Mouse (Mus musculus) spleen, adult 2 months (tissue): ENCODE data around the gene Vipr2. TPM values are rescaled to one million over a fixed set of nuclear protein-coding genes. Genes with fewer than 3 reads are reported as not detected.

ENCODE experiments used
- DNase-seq, 2 experiments: peaks; one replicate each; pipeline versions ENCODE4 v3.0.0 to v3.0.0-alpha.2; 2012 to 2021; ENCODE audit warnings: low spot score in 2 of 2, low read depth in 1 of 2
- H3K27ac ChIP-seq: fragments of 200-500 bp; 2 replicates; pipeline ENCODE4 v1.5.1; 2012; ENCODE audit warnings: low read length, inconsistent platforms; ENCODE audit not compliant: insufficient read depth
- H3K27me3 ChIP-seq: fragments of 200-500 bp; 2 replicates; pipeline ENCODE4 v1.6.1; 2012; ENCODE audit warnings: mild to moderate bottlenecking, moderate library complexity, low read length, inconsistent platforms; ENCODE audit not compliant: control insufficient read depth, insufficient read depth
- H3K36me3 ChIP-seq: fragments of 200-500 bp; 2 replicates; pipeline ENCODE4 v1.6.1; 2012; ENCODE audit warnings: mild to moderate bottlenecking, low read length, inconsistent platforms; ENCODE audit not compliant: control insufficient read depth, insufficient read depth
- H3K4me1 ChIP-seq: fragments of 200-500 bp; 2 replicates; pipeline ENCODE4 v1.6.1; 2011; ENCODE audit warnings: inconsistent platforms; ENCODE audit not compliant: control insufficient read depth, insufficient read depth, insufficient read length
- H3K4me3 ChIP-seq: fragments of 200-500 bp; 2 replicates; pipeline ENCODE4 v1.5.1; 2011; ENCODE audit warnings: mild to moderate bottlenecking, inconsistent platforms; ENCODE audit not compliant: insufficient read depth, insufficient read length; ENCODE audit errors: extremely low read depth
- CTCF ChIP-seq: fragments of 200-500 bp; IDR thresholded peaks from 2 replicates; pipeline ENCODE4 v1.5.1; 2011; ENCODE audit warnings: mild to moderate bottlenecking, inconsistent platforms; ENCODE audit not compliant: insufficient read depth, insufficient read length, insufficient replicate concordance; ENCODE audit errors: extremely low read depth
- POLR2A ChIP-seq: fragments of 200-500 bp; IDR thresholded peaks from 2 replicates; pipeline ENCODE4 v1.6.1; 2011; ENCODE audit warnings: low read depth, low read length, inconsistent platforms
- WGBS: fragments of 180-500 bp; shearing (Covaris S2); methylation state at CpG from one replicate; pipeline ENCODE4 v1.1.7; 2018; 5-methylcytosine and 5-hydroxymethylcytosine counted together
- polyA plus RNA-seq: library from polyadenylated mRNA; depleted of rRNA; stranded (reverse); fragments of >200 nt; gene quantifications from 2 replicates; pipeline ENCODE4 v1.2.3, GENCODE M21; 2012

Vipr2 gene
- polyA plus RNA-seq, 1 experiment, result 0.22 TPM

GRCm38 (mm10) chr12:116049701-116050100 lies 27.8 kb upstream of the Vipr2 start:
- Histone ChIP-seq H3K4me1 (peaks cover 6% of the 10 kb centered on the region; the same call in 1 of the 2 replicates), H3K27ac (no peak overlapping the region), H3K4me3 (no peak overlapping the region), H3K36me3 (no peaks in the 10 kb centered on the region; the same call in 1 of the 2 replicates), H3K27me3 (no peaks in the 10 kb centered on the region)
- WGBS, result 48% methylated on average over 6 of the region's 6 CpGs
- TF ChIP-seq CTCF (peak; percentile 29; the same call in 1 of the 2 replicates), POLR2A (no peak)
- DNase-seq, result peak; percentile 12 to 40

- H3K4me1 ChIP-seq, result peaks cover 2% of the 10 kb centered on the region; the same call in 1 of the 2 replicates
- no peak overlapping the region for H3K27ac ChIP-seq
- 51% methylated on average over 8 of the region's 8 CpGs for WGBS
- H3K4me3 ChIP-seq, result no peak overlapping the region
- no peaks in the 10 kb centered on the region for H3K27me3 ChIP-seq
- TF ChIP-seq CTCF, result no peak
- no peak for TF ChIP-seq POLR2A
- peak in 1 of 2 experiments; percentile 55 for DNase-seq
- peaks cover 20% of the 10 kb centered on the region for H3K36me3 ChIP-seq
Observed at GRCm38 (mm10) chr12:116054342-116054741, 23.2 kb upstream of the Vipr2 start.

GRCm38 (mm10) chr12:116056112-116056511 lies 21.4 kb upstream of the Vipr2 start:
- Histone ChIP-seq H3K27ac (no peak overlapping the region), H3K36me3 (peaks cover 27% of the 10 kb centered on the region)
- 82% methylated on average over 3 of the region's 3 CpGs for WGBS

GRCm38 (mm10) chr12:116061561-116062193 lies 15.8 kb upstream of the Vipr2 start:
- no peak overlapping the region for H3K4me3 ChIP-seq
- WGBS, result 93% methylated on average over 5 of the region's 5 CpGs
- no peaks in the 10 kb centered on the region for H3K27me3 ChIP-seq
- H3K4me1 ChIP-seq, result no peaks in the 10 kb centered on the region
- TF ChIP-seq CTCF, result no peak
- no peak for TF ChIP-seq POLR2A
- DNase-seq, result no peak
- peaks cover 19% of the 10 kb centered on the region for H3K36me3 ChIP-seq
- no peak overlapping the region for H3K27ac ChIP-seq

More at GRCm38 (mm10) chr12:116056112-116056511, 21.4 kb upstream of the Vipr2 start:
- DNase-seq, result no peak
- H3K27me3 ChIP-seq, result no peaks in the 10 kb centered on the region
- no peak for TF ChIP-seq CTCF
- TF ChIP-seq POLR2A, result no peak
- H3K4me3 ChIP-seq, result no peak overlapping the region
- peaks cover 2% of the 10 kb centered on the region; the same call in 1 of the 2 replicates for H3K4me1 ChIP-seq

- Histone ChIP-seq H3K27me3 (no peaks in the 10 kb centered on the region), H3K4me1 (no peaks in the 10 kb centered on the region), H3K4me3 (no peak overlapping the region), H3K27ac (no peak overlapping the region), H3K36me3 (peaks cover 14% of the 10 kb centered on the region)
- WGBS, result 96% methylated on average over 2 of the region's 2 CpGs
- TF ChIP-seq POLR2A (no peak), CTCF (no peak)
- DNase-seq, result no peak
Observed at GRCm38 (mm10) chr12:116062194-116062583, 15.3 kb upstream of the Vipr2 start.

- Histone ChIP-seq H3K36me3 (peaks cover 14% of the 10 kb centered on the region), H3K27me3 (no peaks in the 10 kb centered on the region), H3K27ac (no peak overlapping the region), H3K4me3 (no peak overlapping the region), H3K4me1 (no peaks in the 10 kb centered on the region)
- no peak for DNase-seq
- TF ChIP-seq CTCF (no peak), POLR2A (no peak)
- WGBS, result 90% methylated on average over 4 of the region's 4 CpGs
Observed at GRCm38 (mm10) chr12:116063020-116063419, 14.5 kb upstream of the Vipr2 start.

- Histone ChIP-seq H3K27me3 (no peaks in the 10 kb centered on the region), H3K4me3 (no peak overlapping the region), H3K27ac (no peak overlapping the region), H3K4me1 (no peaks in the 10 kb centered on the region), H3K36me3 (no peaks in the 10 kb centered on the region)
- TF ChIP-seq POLR2A, result no peak
- no peak; the same call in 1 of the 2 replicates for TF ChIP-seq CTCF
- no peak for DNase-seq
- 52% methylated on average over 3 of the region's 3 CpGs for WGBS
Observed at GRCm38 (mm10) chr12:116071023-116071422, 6.5 kb upstream of the Vipr2 start.
